Mouse (Mus musculus) intestine, embryonic 16.5 days (tissue): Measurements from ENCODE around the gene Lipc. TPM values are rescaled to one million over a fixed set of nuclear protein-coding genes. Genes with fewer than 3 reads are reported as not detected.

ENCODE experiments used
- ATAC-seq: fragments of 200-750 bp; cut with Nextera tagmentation; 2 replicates; pipeline ENCODE4 v1.8.0; 2017; ENCODE audit warnings: moderate TSS enrichment, moderate library complexity
- H3K27ac ChIP-seq: fragments of 300-500 bp; sonication (generic); 2 replicates; pipeline ENCODE4 v1.5.1; 2014; ENCODE audit warnings: mild to moderate bottlenecking, low read length
- H3K27me3 ChIP-seq: fragments of 300-500 bp; sonication (generic); replicated peaks from 2 replicates; pipeline ENCODE4 v1.6.1; 2014; ENCODE audit warnings: low read length, control low read depth, mixed read lengths; ENCODE audit not compliant: control insufficient read depth, insufficient read depth
- H3K36me3 ChIP-seq: fragments of 300-500 bp; sonication (generic); 2 replicates; pipeline ENCODE4 v1.6.1; 2014; ENCODE audit warnings: low read length, control low read depth; ENCODE audit not compliant: control insufficient read depth, insufficient read depth
- H3K4me1 ChIP-seq: fragments of 300-500 bp; sonication (generic); 2 replicates; pipeline ENCODE4 v1.6.1; 2014; ENCODE audit warnings: low read length, control low read depth, mixed read lengths; ENCODE audit not compliant: control insufficient read depth, insufficient read depth
- H3K4me2 ChIP-seq: fragments of 300-500 bp; sonication (generic); 2 replicates; pipeline ENCODE4 v1.6.1; 2014; ENCODE audit warnings: low read depth, low read length, control low read depth
- H3K4me3 ChIP-seq: fragments of 300-500 bp; sonication (generic); 2 replicates; pipeline ENCODE4 v1.5.1; 2014; ENCODE audit warnings: mild to moderate bottlenecking, low read length
- H3K9ac ChIP-seq: fragments of 300-500 bp; sonication (generic); 2 replicates; pipeline ENCODE4 v1.6.1; 2014; ENCODE audit warnings: low read depth, low read length
- H3K9me3 ChIP-seq: fragments of 300-500 bp; sonication (generic); 2 replicates; pipeline ENCODE4 v1.6.1; 2016; ENCODE audit warnings: low read length, control low read depth; ENCODE audit not compliant: control insufficient read depth
- WGBS: fragments of 180-500 bp; shearing (Covaris S2); extraction: QIAGEN DNeasy Blood & Tissue Kit; methylation state at CpG from one replicate; pipeline ENCODE4 v1.1.7; 2014; 5-methylcytosine and 5-hydroxymethylcytosine counted together
- polyA plus RNA-seq: library from polyadenylated mRNA; unstranded; fragments of >200 nt; fragmentation: Nextera tagmentation; extraction: Ambion mirVana; gene quantifications from 2 replicates; pipeline ENCODE4 v1.2.1, GENCODE M21; 2015

Lipc gene
- polyA plus RNA-seq, 1 experiment from 2014 or later, result 1.4 TPM

DNA sequence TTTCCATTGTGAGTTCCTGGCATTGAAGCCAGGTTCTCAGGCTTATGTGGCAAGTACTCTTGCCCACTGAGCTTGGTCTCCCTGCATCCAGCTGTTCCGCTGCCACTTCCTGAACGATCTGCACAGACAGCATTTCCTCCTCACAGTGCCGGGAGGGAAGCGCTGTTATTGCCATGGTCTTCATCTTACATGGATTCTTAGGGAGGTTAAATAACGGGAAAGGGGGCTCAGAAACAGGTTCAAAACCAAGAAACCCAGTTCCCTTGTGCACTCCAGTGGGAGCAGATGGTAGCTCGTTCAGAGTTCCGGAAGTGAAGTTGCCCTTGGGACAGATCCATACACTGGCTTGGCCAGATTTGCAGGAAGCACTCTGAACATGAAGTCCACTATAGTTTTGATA lies 119.8 kb downstream of the Lipc start:
- Histone ChIP-seq H3K9ac (no peak overlapping the region), H3K9me3 (no peaks in the 10 kb centered on the region), H3K27me3 (no peaks in the 10 kb centered on the region), H3K4me3 (no peak overlapping the region), H3K36me3 (no peaks in the 10 kb centered on the region), H3K27ac (no peak overlapping the region), H3K4me1 (peaks cover 8% of the 10 kb centered on the region; the same call in 1 of the 2 replicates), H3K4me2 (no peak overlapping the region)
- 70% methylated on average over 7 of the region's 7 CpGs for WGBS
- no peak for ATAC-seq

DNA sequence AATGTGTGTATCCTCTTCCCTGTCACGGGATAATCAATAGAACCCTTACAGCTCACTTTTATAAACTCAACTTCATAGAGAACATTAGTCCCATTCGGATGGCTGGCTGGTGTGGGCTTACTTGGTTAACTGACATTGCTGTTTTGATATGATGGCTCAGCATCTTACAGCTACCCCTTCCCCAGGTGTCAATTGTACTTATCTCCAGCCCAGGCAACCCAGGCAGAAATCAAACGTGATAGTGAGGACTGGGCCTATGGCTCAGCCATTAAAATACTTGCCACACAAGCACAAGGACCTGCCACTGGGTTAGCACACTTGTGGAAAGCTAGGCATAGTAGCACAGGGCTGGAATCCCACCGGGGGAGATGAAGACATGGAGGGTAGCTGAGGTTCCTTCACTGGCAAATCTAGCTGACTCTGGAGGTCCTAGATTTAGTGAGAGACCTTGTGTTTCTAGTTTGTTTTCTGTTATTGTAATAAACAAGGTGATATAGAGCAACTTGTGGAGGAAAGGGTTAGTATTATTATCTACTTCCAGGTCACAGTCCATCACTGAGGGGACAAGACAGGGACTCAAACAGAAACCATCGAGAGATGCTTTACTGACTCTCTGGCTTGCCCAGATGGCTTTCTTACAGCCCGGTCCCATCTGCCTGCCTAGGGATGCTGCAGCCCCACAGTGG lies 121.0 kb downstream of the Lipc start:
- ATAC-seq, result no peak
- 68% methylated on average over 6 of the region's 6 CpGs for WGBS
- peaks cover 8% of the 10 kb centered on the region; the same call in 1 of the 2 replicates for H3K4me1 ChIP-seq
- no peak overlapping the region for H3K9ac ChIP-seq
- no peaks in the 10 kb centered on the region for H3K27me3 ChIP-seq
- no peak overlapping the region for H3K4me3 ChIP-seq
- no peaks in the 10 kb centered on the region for H3K9me3 ChIP-seq
- no peaks in the 10 kb centered on the region for H3K36me3 ChIP-seq
- no peak overlapping the region for H3K4me2 ChIP-seq
- no peak overlapping the region for H3K27ac ChIP-seq

- no peaks in the 10 kb centered on the region for H3K27me3 ChIP-seq
- H3K4me2 ChIP-seq, result no peak overlapping the region
- H3K9ac ChIP-seq, result no peak overlapping the region
- ATAC-seq, result peak; percentile 26; the same call in 1 of the 2 replicates
- no peaks in the 10 kb centered on the region for H3K9me3 ChIP-seq
- H3K36me3 ChIP-seq, result no peaks in the 10 kb centered on the region
- H3K4me1 ChIP-seq, result peaks cover 5% of the 10 kb centered on the region; the same call in 1 of the 2 replicates
- no peak overlapping the region for H3K27ac ChIP-seq
- H3K4me3 ChIP-seq, result no peak overlapping the region
- 47% methylated on average over 7 of the region's 7 CpGs for WGBS
Observed at GRCm38 (mm10) chr9:70829784-70830488, 122.1 kb downstream of the Lipc start.

DNA sequence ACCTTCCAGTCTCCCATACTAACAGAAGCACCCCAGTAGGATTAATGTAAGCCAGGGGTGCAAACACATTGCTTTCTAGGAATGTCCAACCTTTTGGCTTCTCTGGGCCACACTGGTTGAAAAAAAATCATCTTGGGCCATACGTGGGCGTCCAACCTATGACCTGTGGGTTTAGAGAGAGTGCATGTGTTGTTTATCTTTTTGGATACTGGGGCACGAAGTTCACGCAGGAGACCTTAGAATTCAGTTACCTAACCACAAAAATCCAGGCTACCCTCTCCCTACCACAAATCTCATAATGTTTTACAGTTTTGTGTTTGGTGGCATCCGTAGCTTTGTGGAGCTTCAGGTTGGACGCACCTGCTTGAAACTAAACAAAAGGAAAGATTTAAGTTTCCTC lies 124.1 kb downstream of the Lipc start:
- H3K4me2 ChIP-seq, result no peak overlapping the region
- no peak for ATAC-seq
- no peak overlapping the region for H3K27ac ChIP-seq
- no peaks in the 10 kb centered on the region for H3K4me1 ChIP-seq
- no peak overlapping the region for H3K4me3 ChIP-seq
- H3K9ac ChIP-seq, result no peak overlapping the region
- no peaks in the 10 kb centered on the region for H3K27me3 ChIP-seq
- H3K9me3 ChIP-seq, result no peaks in the 10 kb centered on the region
- no peaks in the 10 kb centered on the region for H3K36me3 ChIP-seq
- 63% methylated on average over 6 of the region's 6 CpGs for WGBS

DNA sequence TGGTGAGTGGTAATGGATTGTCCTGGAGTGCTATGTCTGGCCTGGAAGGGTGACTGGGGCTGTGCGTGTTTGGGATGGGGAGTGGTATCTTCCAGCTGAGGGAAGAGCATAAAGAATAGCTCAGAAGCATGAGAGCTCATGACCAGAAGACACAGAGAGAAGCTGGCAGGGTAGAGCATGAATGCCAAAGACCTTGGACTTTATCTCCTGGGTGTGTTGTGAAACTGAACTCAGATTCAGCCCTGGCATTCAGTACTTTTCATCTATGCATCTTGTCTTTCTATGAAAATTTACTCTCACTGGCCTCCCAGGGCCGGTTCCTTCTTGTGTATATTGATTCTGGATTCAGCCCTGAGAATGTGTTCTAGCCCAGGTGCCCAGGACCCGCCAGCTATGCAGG lies 127.9 kb downstream of the Lipc start:
- 64% methylated on average over 3 of the region's 3 CpGs for WGBS
- Histone ChIP-seq H3K27me3 (no peaks in the 10 kb centered on the region), H3K4me2 (no peak overlapping the region), H3K4me3 (no peak overlapping the region), H3K4me1 (no peaks in the 10 kb centered on the region), H3K27ac (no peak overlapping the region), H3K36me3 (no peaks in the 10 kb centered on the region), H3K9ac (no peak overlapping the region), H3K9me3 (no peaks in the 10 kb centered on the region)
- peak; percentile 71 for ATAC-seq

DNA sequence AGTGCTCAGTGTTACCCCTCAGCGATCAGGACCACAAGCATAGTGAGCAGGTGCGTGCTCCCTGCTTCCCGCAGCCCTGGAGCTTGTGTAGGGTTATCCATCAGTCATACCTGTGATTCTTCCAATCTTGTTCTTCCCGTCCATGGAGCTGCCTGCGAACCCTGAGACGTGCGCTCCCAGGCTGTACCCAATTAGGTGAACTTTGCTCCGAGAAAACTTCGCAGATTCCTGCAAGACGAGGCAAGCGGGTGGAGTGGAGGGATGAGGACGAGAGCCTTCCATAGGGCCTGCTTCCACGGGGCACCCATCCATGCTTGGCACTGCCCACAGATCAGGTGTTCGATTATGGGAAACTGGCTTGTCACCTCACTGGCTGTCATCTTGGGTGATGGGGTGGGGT lies 133.3 kb downstream of the Lipc start:
- no peaks in the 10 kb centered on the region for H3K27me3 ChIP-seq
- peak; percentile 73 for ATAC-seq
- H3K36me3 ChIP-seq, result no peaks in the 10 kb centered on the region
- WGBS, result 60% methylated on average over 14 of the region's 14 CpGs
- no peak overlapping the region for H3K4me3 ChIP-seq
- H3K9me3 ChIP-seq, result no peaks in the 10 kb centered on the region
- no peak overlapping the region for H3K4me2 ChIP-seq
- no peak overlapping the region for H3K9ac ChIP-seq
- no peak overlapping the region for H3K27ac ChIP-seq
- H3K4me1 ChIP-seq, result peaks cover 14% of the 10 kb centered on the region

GRCm38 (mm10) chr9:70817396-70817795 lies 134.6 kb downstream of the Lipc start:
- 61% methylated on average over 1 of the region's 1 CpGs for WGBS
- H3K27me3 ChIP-seq, result no peaks in the 10 kb centered on the region
- no peak overlapping the region for H3K4me2 ChIP-seq
- no peak overlapping the region for H3K27ac ChIP-seq
- H3K36me3 ChIP-seq, result no peaks in the 10 kb centered on the region
- H3K9ac ChIP-seq, result no peak overlapping the region
- peak; percentile 61 for ATAC-seq
- peaks cover 14% of the 10 kb centered on the region for H3K4me1 ChIP-seq
- H3K9me3 ChIP-seq, result no peaks in the 10 kb centered on the region
- no peak overlapping the region for H3K4me3 ChIP-seq

GRCm38 (mm10) chr9:70816701-70817305 lies 135.2 kb downstream of the Lipc start:
- ATAC-seq, result no peak
- Histone ChIP-seq H3K27me3 (no peaks in the 10 kb centered on the region), H3K4me3 (no peak overlapping the region), H3K9ac (no peak overlapping the region), H3K9me3 (no peaks in the 10 kb centered on the region), H3K4me2 (no peak overlapping the region), H3K27ac (no peak overlapping the region), H3K4me1 (peaks cover 14% of the 10 kb centered on the region), H3K36me3 (no peaks in the 10 kb centered on the region)
- WGBS, result 58% methylated on average over 14 of the region's 14 CpGs

- no peaks in the 10 kb centered on the region for H3K9me3 ChIP-seq
- no peak overlapping the region for H3K27ac ChIP-seq
- no peak overlapping the region for H3K9ac ChIP-seq
- no peaks in the 10 kb centered on the region for H3K27me3 ChIP-seq
- no peaks in the 10 kb centered on the region for H3K36me3 ChIP-seq
- H3K4me1 ChIP-seq, result peaks cover 11% of the 10 kb centered on the region
- H3K4me3 ChIP-seq, result no peak overlapping the region
- ATAC-seq, result no peak
- H3K4me2 ChIP-seq, result no peak overlapping the region
- WGBS, result 93% methylated on average over 12 of the region's 12 CpGs
Observed at GRCm38 (mm10) chr9:70812551-70812950, 139.5 kb downstream of the Lipc start.
